Mouse (Mus musculus) cortical plate, adult 2 months (tissue): ENCODE data around the gene Specc1.

ENCODE experiments used
- CTCF ChIP-seq: fragments of 200-500 bp; IDR thresholded peaks from 2 replicates; pipeline ENCODE4 v1.5.1; 2011; ENCODE audit warnings: mild to moderate bottlenecking, control low read depth, low read length; ENCODE audit not compliant: insufficient read depth; ENCODE audit errors: extremely low read depth
- POLR2A ChIP-seq: fragments of 200-500 bp; IDR thresholded peaks from 2 replicates; pipeline ENCODE4 v1.6.1; 2011; ENCODE audit warnings: mild to moderate bottlenecking, low read length, control low read depth; ENCODE audit not compliant: insufficient read depth; ENCODE audit errors: extremely low read depth

- TF ChIP-seq CTCF (no peak), POLR2A (no peak)
Observed at GRCm38 (mm10) chr11:62217751-62218150, 261.2 kb downstream of the Specc1 start.
